Mouse (Mus musculus) MEL (cell line): ENCODE data around the gene Xylt2.

ENCODE experiments used
- CTCF ChIP-seq, 3 experiments: IDR thresholded peaks in 2 of 3; conservative IDR thresholded peaks in 1 of 3; 2 replicates each; pipeline ENCODE4 v1.5.1; 2011 to 2012; ENCODE audit warnings: low read length in 3 of 3, low read depth in 2 of 3, mild to moderate bottlenecking in 2 of 3, improper control_type of control experiment in 1 of 3, inconsistent platforms in 1 of 3, mixed read lengths in 1 of 3, moderate library complexity in 1 of 3; ENCODE audit not compliant: control insufficient read depth in 1 of 3, insufficient read depth in 1 of 3, poor library complexity in 1 of 3, severe bottlenecking in 1 of 3
- EP300 ChIP-seq, 2 experiments: IDR thresholded peaks; 2 replicates each; pipeline ENCODE4 v1.6.1; 2011; ENCODE audit warnings: improper control_type of control experiment in 2 of 2, low read length in 2 of 2, low read depth in 1 of 2, mild to moderate bottlenecking in 1 of 2
- MAX ChIP-seq: IDR thresholded peaks from 2 replicates; pipeline ENCODE4 v1.6.1; 2011; ENCODE audit warnings: low read length, improper control_type of control experiment
- POLR2A ChIP-seq, 2 experiments: IDR thresholded peaks; 2 replicates each; pipeline ENCODE4 v1.6.1; 2011 to 2012; ENCODE audit warnings: low read length in 2 of 2, mild to moderate bottlenecking in 2 of 2, control low read depth in 1 of 2, improper control_type of control experiment in 1 of 2, low read depth in 1 of 2, moderate library complexity in 1 of 2; ENCODE audit not compliant: control insufficient read depth in 1 of 2, insufficient read depth in 1 of 2, poor library complexity in 1 of 2
- RCOR1 ChIP-seq: IDR thresholded peaks from 2 replicates; pipeline ENCODE4 v1.6.1; 2012; ENCODE audit warnings: low read depth, mild to moderate bottlenecking, inconsistent platforms, low read length, improper control_type of control experiment
- TAL1 ChIP-seq: IDR thresholded peaks from 2 replicates; pipeline ENCODE4 v1.6.1; 2012; ENCODE audit warnings: mild to moderate bottlenecking, inconsistent platforms, low read length, moderate library complexity, mixed read lengths
- USF1 ChIP-seq: IDR thresholded peaks from 2 replicates; pipeline ENCODE4 v1.6.1; 2014; ENCODE audit warnings: low read depth, mild to moderate bottlenecking, inconsistent platforms, low read length, improper control_type of control experiment, moderate library complexity

DNA sequence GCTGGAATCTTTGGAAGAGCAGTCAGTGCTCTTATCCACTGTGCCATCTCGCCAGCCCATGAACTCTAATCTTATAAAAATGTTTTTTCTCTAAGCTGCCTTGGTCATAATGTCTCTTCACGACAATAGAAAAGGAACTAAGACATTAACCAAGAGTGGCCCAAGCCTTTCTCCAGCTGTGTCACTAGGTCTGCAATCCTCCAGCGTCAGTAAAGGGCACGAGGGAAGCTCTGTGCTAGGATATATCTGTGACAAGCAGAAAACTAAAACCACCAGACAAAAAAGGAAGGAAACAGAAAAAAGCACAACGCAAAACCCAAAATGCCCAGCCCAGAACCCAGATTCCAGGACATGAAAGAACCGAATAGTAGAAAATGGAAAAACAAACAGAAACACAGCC, 9.9 kb upstream of the Xylt2 start:
- TF ChIP-seq RCOR1 (no peak), CTCF (IDR thresholded peaks at IDR 0.05 in 2 of 3, conservative IDR thresholded peaks at IDR 0.05 in 1 of 3; ENCODE audit: control insufficient read depth in 1 of 3, insufficient read depth in 1 of 3, low read depth in 2 of 3, low read length in 3 of 3, poor library complexity in 1 of 3, severe bottlenecking in 1 of 3) (no peak), POLR2A (IDR thresholded peaks at IDR 0.05; ENCODE audit: control insufficient read depth in 1 of 2, insufficient read depth in 1 of 2, low read depth in 1 of 2, low read length in 2 of 2, poor library complexity in 1 of 2) (no peak), MAX (no peak), TAL1 (no peak), EP300 (IDR thresholded peaks at IDR 0.05; ENCODE audit: low read depth in 1 of 2, low read length in 2 of 2) (no peak), USF1 (no peak)
